Mouse (Mus musculus): ENCODE data around the gene Amer2.
A peak's percentile ranks its signal among the peaks of the same experiment; 100 is the strongest.

Gene Amer2

GRCm38 (mm10) chr14:60386591-60387501 is 13.8 kb downstream of the Amer2 start:
- no peak for DNase-seq (ENCODE audit: extremely low spot score, low spot score)

GRCm38 (mm10) chr14:60388332-60388731 is 15.3 kb downstream of the Amer2 start:
- DNase-seq (ENCODE audit: extremely low spot score, low spot score): no peak

- DNase-seq (ENCODE audit: extremely low spot score, low spot score): no peak
Measured at GRCm38 (mm10) chr14:60392202-60392601, 19.1 kb downstream of the Amer2 start.

- DNase-seq (ENCODE audit: extremely low spot score, low spot score): no peak
Measured at GRCm38 (mm10) chr14:60397321-60397720, 24.3 kb downstream of the Amer2 start.

- DNase-seq (ENCODE audit: extremely low spot score, low spot score): peak; percentile 24
Measured at GRCm38 (mm10) chr14:60398861-60399260, 25.8 kb downstream of the Amer2 start.

- no peak for DNase-seq (ENCODE audit: extremely low spot score, low spot score)
Measured at GRCm38 (mm10) chr14:60403228-60403627, 30.2 kb downstream of the Amer2 start.

- DNase-seq (ENCODE audit: extremely low spot score, low spot score): no peak
Measured at GRCm38 (mm10) chr14:60405829-60406228, 32.8 kb downstream of the Amer2 start.

- no peak for DNase-seq (ENCODE audit: extremely low spot score, low spot score)
Measured at GRCm38 (mm10) chr14:60406543-60406942, 33.5 kb downstream of the Amer2 start.

- no peak for DNase-seq (ENCODE audit: extremely low spot score, low spot score)
Measured at GRCm38 (mm10) chr14:60407319-60407718, 34.3 kb downstream of the Amer2 start.

GRCm38 (mm10) chr14:60409702-60410491 is 36.8 kb downstream of the Amer2 start:
- DNase-seq (ENCODE audit: extremely low spot score, low spot score): no peak

- DNase-seq (ENCODE audit: extremely low spot score, low spot score): no peak
Measured at GRCm38 (mm10) chr14:60411229-60411628, 38.2 kb downstream of the Amer2 start.

GRCm38 (mm10) chr14:60414691-60415090 is 41.6 kb downstream of the Amer2 start:
- DNase-seq (ENCODE audit: extremely low spot score, low spot score): no peak

GRCm38 (mm10) chr14:60417924-60418323 is 44.9 kb downstream of the Amer2 start:
- DNase-seq (ENCODE audit: extremely low spot score, low spot score): no peak

GRCm38 (mm10) chr14:60422920-60423319 is 49.9 kb downstream of the Amer2 start:
- no peak for DNase-seq (ENCODE audit: extremely low spot score, low spot score)

- DNase-seq (ENCODE audit: extremely low spot score, low spot score): no peak
Measured at GRCm38 (mm10) chr14:60424174-60424573, 51.1 kb downstream of the Amer2 start.

GRCm38 (mm10) chr14:60425553-60425952 is 52.5 kb downstream of the Amer2 start:
- no peak for DNase-seq (ENCODE audit: extremely low spot score, low spot score)

GRCm38 (mm10) chr14:60427896-60428295 is 54.8 kb downstream of the Amer2 start:
- DNase-seq (ENCODE audit: extremely low spot score, low spot score): no peak

GRCm38 (mm10) chr14:60429513-60429912 is 56.5 kb downstream of the Amer2 start:
- DNase-seq (ENCODE audit: extremely low spot score, low spot score): no peak

GRCm38 (mm10) chr14:60431515-60431914 is 58.5 kb downstream of the Amer2 start:
- DNase-seq (ENCODE audit: extremely low spot score, low spot score): no peak

GRCm38 (mm10) chr14:60432136-60432535 is 59.1 kb downstream of the Amer2 start:
- DNase-seq (ENCODE audit: extremely low spot score, low spot score): no peak

- DNase-seq (ENCODE audit: extremely low spot score, low spot score): no peak
Measured at GRCm38 (mm10) chr14:60435515-60435914, 62.5 kb downstream of the Amer2 start.

GRCm38 (mm10) chr14:60436364-60436763 is 63.3 kb downstream of the Amer2 start:
- no peak for DNase-seq (ENCODE audit: extremely low spot score, low spot score)

Data from neural tube, embryonic 10.5 days (tissue).